Mouse (Mus musculus): ENCODE measurements at regions not wholly inside any gene's neighbourhood (a gene's known extent, or its start where the extent isn't known, plus 50 kb on each side); places are given as distances from the start of the nearest gene placed in this dataset.

DNA sequence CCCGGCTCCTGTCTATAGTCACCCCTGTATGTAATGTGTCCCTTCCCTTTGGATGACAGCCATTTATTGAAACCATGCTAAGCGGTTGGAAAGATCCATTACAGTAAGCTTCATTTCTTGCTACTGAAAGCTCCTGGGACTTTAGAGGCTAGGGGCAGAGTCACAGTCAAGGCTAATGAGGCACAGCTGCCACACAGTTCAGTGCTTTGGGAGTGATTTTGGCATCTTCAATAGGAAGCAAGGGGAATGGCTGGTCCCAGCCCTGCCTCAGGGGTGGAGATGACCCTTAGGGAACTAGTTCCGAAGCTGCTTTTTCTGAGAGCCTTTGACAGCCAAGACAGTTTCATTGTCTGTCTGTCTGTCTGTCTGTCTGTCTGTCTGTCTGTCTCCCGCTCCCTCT is 128.2 kb downstream of the 1500009L16Rik start:
- Histone ChIP-seq H3K4me1 (ENCODE audit: insufficient read depth, low read depth, low read length) (no peaks in the 10 kb centered on the region), H3K9me3 (replicated peaks) (peaks cover 48% of the 10 kb centered on the region), H3K36me3 (replicated peaks) (no peaks in the 10 kb centered on the region), H3K4me3 (ENCODE audit: low read depth, low read length) (no peak overlapping the region), H3K27me3 (ENCODE audit: insufficient read depth, low read length) (no peaks in the 10 kb centered on the region)
- ATAC-seq (ENCODE audit: extremely low read depth, insufficient number of reproducible peaks, low FRiP score, poor library complexity, severe bottlenecking) = no peak
- no peak for TF ChIP-seq CTCF (IDR thresholded peaks at IDR 0.05; ENCODE audit: low read depth, low read length)
- TF ChIP-seq TAL1 (conservative IDR thresholded peaks at IDR 0.05; ENCODE audit: low read depth, low read length) = no peak
- TF ChIP-seq POLR2AphosphoS5 (IDR thresholded peaks at IDR 0.05; ENCODE audit: insufficient replicate concordance, low read depth, low read length) = no peak
- no peak for TF ChIP-seq GATA2 (IDR thresholded peaks at IDR 0.05; ENCODE audit: borderline replicate concordance, low read depth, low read length)
- no peak for TF ChIP-seq GATA1 (IDR thresholded peaks at IDR 0.05; ENCODE audit: borderline replicate concordance, low read length)
- DNase-seq (ENCODE audit: low spot score) = no peak

DNA sequence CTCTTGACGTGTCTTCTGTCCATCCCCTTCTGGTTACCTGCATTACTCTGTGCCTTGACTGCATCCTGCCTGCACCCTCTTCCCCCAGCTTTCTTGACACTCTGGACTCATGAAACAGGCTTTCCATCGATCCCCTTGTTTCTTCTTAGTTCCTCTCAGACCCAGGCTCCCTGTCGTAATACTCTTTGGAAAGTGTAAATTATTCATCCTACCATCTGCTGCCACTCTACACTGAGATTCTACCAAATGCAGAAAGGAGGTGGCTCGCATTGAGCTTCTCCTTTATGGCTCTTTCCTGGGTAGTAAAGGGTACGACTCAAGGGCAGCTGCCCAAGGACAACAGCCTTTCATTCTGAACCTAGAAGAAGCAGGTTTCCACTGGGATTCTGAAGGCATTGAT is 129.5 kb downstream of the 1500009L16Rik start:
- no peaks in the 10 kb centered on the region for H3K36me3 ChIP-seq (replicated peaks)
- DNase-seq (ENCODE audit: low spot score) = no peak
- TF ChIP-seq TAL1 (conservative IDR thresholded peaks at IDR 0.05; ENCODE audit: low read depth, low read length) (no peak), CTCF (IDR thresholded peaks at IDR 0.05; ENCODE audit: low read depth, low read length) (no peak), GATA2 (IDR thresholded peaks at IDR 0.05; ENCODE audit: borderline replicate concordance, low read depth, low read length) (no peak), POLR2AphosphoS5 (IDR thresholded peaks at IDR 0.05; ENCODE audit: insufficient replicate concordance, low read depth, low read length) (no peak), GATA1 (IDR thresholded peaks at IDR 0.05; ENCODE audit: borderline replicate concordance, low read length) (no peak)
- H3K9me3 ChIP-seq (replicated peaks) = peaks cover 59% of the 10 kb centered on the region
- no peaks in the 10 kb centered on the region for H3K4me1 ChIP-seq (ENCODE audit: insufficient read depth, low read depth, low read length)
- ATAC-seq (ENCODE audit: extremely low read depth, insufficient number of reproducible peaks, low FRiP score, poor library complexity, severe bottlenecking) = no peak
- H3K4me3 ChIP-seq (ENCODE audit: low read depth, low read length) = no peak overlapping the region
- H3K27me3 ChIP-seq (ENCODE audit: insufficient read depth, low read length) = no peaks in the 10 kb centered on the region

DNA sequence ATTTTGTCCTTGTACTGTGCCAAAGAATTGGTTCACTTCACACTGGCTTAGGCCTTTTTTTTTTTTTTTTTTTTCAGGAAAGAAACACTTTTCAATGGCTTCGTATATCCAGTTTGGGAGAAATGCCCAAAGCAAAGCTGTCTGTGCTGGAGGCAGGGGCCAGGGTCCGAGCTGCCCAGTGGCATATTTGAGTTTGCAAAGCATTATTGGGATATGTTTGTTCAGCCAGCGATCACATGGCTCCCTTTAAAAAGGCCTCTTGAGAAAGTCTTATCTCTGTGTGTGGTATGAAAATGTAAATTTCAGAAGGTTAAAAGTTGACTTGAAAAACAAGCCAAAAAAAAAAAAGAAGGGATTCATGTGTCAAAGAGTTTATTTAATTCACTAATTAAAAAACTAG is 130.1 kb downstream of the 1500009L16Rik start:
- H3K9me3 ChIP-seq (replicated peaks) = peaks cover 64% of the 10 kb centered on the region
- H3K4me1 ChIP-seq (ENCODE audit: insufficient read depth, low read depth, low read length) = no peaks in the 10 kb centered on the region
- H3K4me3 ChIP-seq (ENCODE audit: low read depth, low read length) = no peak overlapping the region
- H3K36me3 ChIP-seq (replicated peaks) = no peaks in the 10 kb centered on the region
- H3K27me3 ChIP-seq (ENCODE audit: insufficient read depth, low read length) = no peaks in the 10 kb centered on the region
- TF ChIP-seq POLR2AphosphoS5 (IDR thresholded peaks at IDR 0.05; ENCODE audit: insufficient replicate concordance, low read depth, low read length) = no peak
- no peak for TF ChIP-seq CTCF (IDR thresholded peaks at IDR 0.05; ENCODE audit: low read depth, low read length)
- no peak for TF ChIP-seq TAL1 (conservative IDR thresholded peaks at IDR 0.05; ENCODE audit: low read depth, low read length)
- TF ChIP-seq GATA2 (IDR thresholded peaks at IDR 0.05; ENCODE audit: borderline replicate concordance, low read depth, low read length) = no peak
- no peak for TF ChIP-seq GATA1 (IDR thresholded peaks at IDR 0.05; ENCODE audit: borderline replicate concordance, low read length)
- no peak for DNase-seq (ENCODE audit: low spot score)
- ATAC-seq (ENCODE audit: extremely low read depth, insufficient number of reproducible peaks, low FRiP score, poor library complexity, severe bottlenecking) = no peak

DNA sequence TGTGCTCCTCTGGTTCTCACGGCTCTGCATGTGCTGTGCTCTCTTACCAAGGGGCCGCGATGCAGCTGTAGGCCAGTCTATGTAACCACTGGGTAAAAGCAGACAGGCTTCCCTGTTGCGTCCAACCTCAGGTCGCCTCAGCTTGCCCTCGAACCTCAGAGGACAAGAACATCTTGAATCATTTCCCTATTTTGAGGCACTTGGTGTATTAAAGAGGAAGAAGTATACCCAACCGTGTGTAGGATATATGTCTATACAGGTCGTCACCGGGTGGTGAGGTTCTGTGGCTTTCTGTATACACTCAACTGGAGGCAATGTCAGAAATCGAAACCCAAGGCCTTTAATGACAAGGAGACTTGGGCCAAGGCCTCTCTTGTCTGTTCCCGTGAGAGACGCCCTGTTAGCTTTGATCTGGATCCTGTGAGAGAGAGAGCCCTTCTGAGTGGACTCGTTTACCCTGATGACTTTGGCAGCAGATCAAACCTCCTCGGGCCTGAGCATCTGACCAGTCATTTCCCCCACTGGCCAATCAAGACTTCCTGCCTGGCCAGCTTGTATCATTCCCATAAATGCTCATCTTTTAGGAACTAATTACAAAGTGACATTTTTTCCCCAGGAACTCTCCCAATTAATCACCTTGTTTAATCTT is 135.3 kb downstream of the 1500009L16Rik start:
- TF ChIP-seq TAL1 (conservative IDR thresholded peaks at IDR 0.05; ENCODE audit: low read depth, low read length) (no peak), GATA2 (IDR thresholded peaks at IDR 0.05; ENCODE audit: borderline replicate concordance, low read depth, low read length) (no peak), POLR2AphosphoS5 (IDR thresholded peaks at IDR 0.05; ENCODE audit: insufficient replicate concordance, low read depth, low read length) (no peak), GATA1 (IDR thresholded peaks at IDR 0.05; ENCODE audit: borderline replicate concordance, low read length) (no peak), CTCF (IDR thresholded peaks at IDR 0.05; ENCODE audit: low read depth, low read length) (no peak)
- no peaks in the 10 kb centered on the region for H3K4me1 ChIP-seq (ENCODE audit: insufficient read depth, low read depth, low read length)
- H3K4me3 ChIP-seq (ENCODE audit: low read depth, low read length) = no peak overlapping the region
- H3K27me3 ChIP-seq (ENCODE audit: insufficient read depth, low read length) = no peaks in the 10 kb centered on the region
- H3K9me3 ChIP-seq (replicated peaks) = peaks cover 68% of the 10 kb centered on the region
- H3K36me3 ChIP-seq (replicated peaks) = no peaks in the 10 kb centered on the region
- ATAC-seq (ENCODE audit: extremely low read depth, insufficient number of reproducible peaks, low FRiP score, poor library complexity, severe bottlenecking) (no peak), DNase-seq (ENCODE audit: low spot score) (no peak)

DNA sequence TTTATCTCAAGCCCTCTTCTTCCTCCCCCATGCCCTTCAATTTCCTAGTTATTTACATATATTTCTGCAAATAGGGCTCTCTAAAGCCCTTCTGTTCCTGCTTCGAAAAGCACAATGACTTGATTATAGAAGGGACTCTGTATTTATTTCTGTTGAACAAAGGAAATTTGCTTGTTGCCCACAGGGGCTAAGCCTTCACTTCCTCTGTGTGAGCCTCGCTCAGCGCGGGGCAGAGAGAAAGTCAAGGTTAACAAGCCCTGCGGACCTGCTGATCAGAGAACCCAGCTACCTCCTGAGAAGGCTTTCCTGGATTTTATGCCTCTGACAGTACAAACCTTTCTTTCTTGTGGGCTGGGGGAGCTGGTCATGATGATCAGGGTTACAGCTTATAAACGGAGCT is 136.0 kb downstream of the 1500009L16Rik start:
- Histone ChIP-seq H3K4me1 (ENCODE audit: insufficient read depth, low read depth, low read length) (no peaks in the 10 kb centered on the region), H3K27me3 (ENCODE audit: insufficient read depth, low read length) (no peaks in the 10 kb centered on the region), H3K36me3 (replicated peaks) (no peaks in the 10 kb centered on the region), H3K4me3 (ENCODE audit: low read depth, low read length) (no peak overlapping the region), H3K9me3 (replicated peaks) (peaks cover 74% of the 10 kb centered on the region)
- no peak for TF ChIP-seq CTCF (IDR thresholded peaks at IDR 0.05; ENCODE audit: low read depth, low read length)
- TF ChIP-seq GATA1 (IDR thresholded peaks at IDR 0.05; ENCODE audit: borderline replicate concordance, low read length) = no peak
- no peak for TF ChIP-seq TAL1 (conservative IDR thresholded peaks at IDR 0.05; ENCODE audit: low read depth, low read length)
- TF ChIP-seq POLR2AphosphoS5 (IDR thresholded peaks at IDR 0.05; ENCODE audit: insufficient replicate concordance, low read depth, low read length) = no peak
- no peak for TF ChIP-seq GATA2 (IDR thresholded peaks at IDR 0.05; ENCODE audit: borderline replicate concordance, low read depth, low read length)
- no peak for DNase-seq (ENCODE audit: low spot score)
- no peak for ATAC-seq (ENCODE audit: extremely low read depth, insufficient number of reproducible peaks, low FRiP score, poor library complexity, severe bottlenecking)

DNA sequence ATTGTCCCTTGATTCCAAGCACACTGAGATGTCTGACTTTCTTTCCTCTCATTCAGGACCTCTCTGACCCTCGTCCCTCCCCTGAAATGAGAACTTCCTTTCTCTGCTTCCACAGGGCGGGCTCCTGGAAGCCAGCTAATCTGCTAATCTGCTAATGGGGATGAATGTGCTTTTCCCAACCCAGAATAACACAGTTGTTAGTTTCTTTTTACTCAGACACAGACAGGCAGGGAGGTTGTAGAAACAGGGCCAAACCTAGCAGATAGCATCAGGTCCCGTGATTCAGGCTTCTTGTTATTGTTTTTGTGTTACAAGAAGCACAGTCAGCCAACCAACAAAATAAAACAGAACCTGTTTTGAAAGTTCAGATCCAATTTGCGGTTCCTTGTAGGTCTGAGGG is 137.0 kb downstream of the 1500009L16Rik start:
- H3K4me1 ChIP-seq (ENCODE audit: insufficient read depth, low read depth, low read length) = no peaks in the 10 kb centered on the region
- TF ChIP-seq GATA2 (IDR thresholded peaks at IDR 0.05; ENCODE audit: borderline replicate concordance, low read depth, low read length) (no peak), GATA1 (IDR thresholded peaks at IDR 0.05; ENCODE audit: borderline replicate concordance, low read length) (no peak), TAL1 (conservative IDR thresholded peaks at IDR 0.05; ENCODE audit: low read depth, low read length) (no peak), CTCF (IDR thresholded peaks at IDR 0.05; ENCODE audit: low read depth, low read length) (no peak), POLR2AphosphoS5 (IDR thresholded peaks at IDR 0.05; ENCODE audit: insufficient replicate concordance, low read depth, low read length) (no peak)
- no peak overlapping the region for H3K4me3 ChIP-seq (ENCODE audit: low read depth, low read length)
- no peak for ATAC-seq (ENCODE audit: extremely low read depth, insufficient number of reproducible peaks, low FRiP score, poor library complexity, severe bottlenecking)
- H3K9me3 ChIP-seq (replicated peaks) = peaks cover 72% of the 10 kb centered on the region
- no peaks in the 10 kb centered on the region for H3K27me3 ChIP-seq (ENCODE audit: insufficient read depth, low read length)
- no peaks in the 10 kb centered on the region for H3K36me3 ChIP-seq (replicated peaks)
- DNase-seq (ENCODE audit: low spot score) = no peak

Data from G1E (cell line).